In the genomic region with DNA sequence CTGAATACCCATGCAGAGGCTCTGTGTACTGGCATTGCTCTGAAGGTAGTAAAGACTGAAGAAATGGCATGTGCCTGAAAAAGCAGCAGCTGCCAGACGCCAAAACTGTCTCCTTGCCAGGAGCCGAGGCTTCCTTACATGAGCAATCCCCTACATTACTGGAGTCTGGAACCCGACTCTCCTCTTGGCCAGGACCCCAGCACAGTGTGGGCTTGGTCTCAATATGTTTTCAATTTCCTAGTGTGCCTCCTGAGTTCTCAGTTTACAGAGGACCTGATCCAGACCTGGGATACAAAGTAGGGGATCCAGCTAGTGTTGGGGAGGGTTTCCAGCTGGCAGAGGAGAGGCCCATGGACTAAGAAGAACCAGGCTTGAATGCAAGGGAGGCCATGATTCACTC, we compare ENCODE assay signal across 15 mouse cellular contexts.
DNase-seq lines count a peak whose midpoint lies in the region; ATAC-seq and TF ChIP-seq lines count a peak whose summit lies in the region.
"Had no signal": no experiment of that assay in that cellular context is flagged by ENCODE, and none has a peak within 500 bp of the region (broad histone marks: within the 10 kb centered on the region; RNA-seq: fewer than 3 reads in every experiment).

No protein-coding gene starts in this region.

- H3K36me3 ChIP-seq in forebrain, postnatal 0 days (ENCODE audit: insufficient read depth), result no peaks in the 10 kb centered on the region
- H3K36me3 ChIP-seq in forebrain, embryonic 15.5 days, result no peaks in the 10 kb centered on the region
- H3K36me3 ChIP-seq in embryonic facial prominence, embryonic 15.5 days, result no peaks in the 10 kb centered on the region
- H3K36me3 ChIP-seq in limb, embryonic 13.5 days, result no peaks in the 10 kb centered on the region
- H3K36me3 ChIP-seq: liver, embryonic 13.5 days had no signal

- WGBS in forebrain, postnatal 0 days, result 42% methylated on average over 3 of the region's 3 CpGs
- WGBS in forebrain, embryonic 15.5 days, result 62% methylated on average over 3 of the region's 3 CpGs
- 20% methylated on average over 3 of the region's 3 CpGs for WGBS in embryonic facial prominence, embryonic 15.5 days
- 19% methylated on average over 3 of the region's 3 CpGs for WGBS in limb, embryonic 13.5 days

- no peaks in the 10 kb centered on the region for H3K9me3 ChIP-seq in forebrain, postnatal 0 days (ENCODE audit: low read length)
- no peaks in the 10 kb centered on the region for H3K9me3 ChIP-seq in forebrain, embryonic 15.5 days
- H3K9me3 ChIP-seq in embryonic facial prominence, embryonic 15.5 days (replicated peaks), result no peaks in the 10 kb centered on the region
- no peaks in the 10 kb centered on the region for H3K9me3 ChIP-seq in limb, embryonic 13.5 days
- H3K9me3 ChIP-seq: liver, embryonic 13.5 days had no signal

- H3K27ac ChIP-seq in forebrain, postnatal 0 days (ENCODE audit: low read depth, low read length), result no peak overlapping the region
- H3K27ac ChIP-seq in forebrain, embryonic 15.5 days (replicated peaks), result no peak overlapping the region
- no peak overlapping the region for H3K27ac ChIP-seq in embryonic facial prominence, embryonic 15.5 days (replicated peaks)
- no peak overlapping the region for H3K27ac ChIP-seq in limb, embryonic 13.5 days
- H3K27ac ChIP-seq: layer of hippocampus, adult 2 months; liver, embryonic 13.5 days; macrophage had no signal

- H3K27me3 ChIP-seq in forebrain, postnatal 0 days (ENCODE audit: insufficient read depth, low read length), result no peaks in the 10 kb centered on the region
- no peaks in the 10 kb centered on the region for H3K27me3 ChIP-seq in forebrain, embryonic 15.5 days
- H3K27me3 ChIP-seq in embryonic facial prominence, embryonic 15.5 days, result no peaks in the 10 kb centered on the region
- H3K27me3 ChIP-seq in limb, embryonic 13.5 days, result no peaks in the 10 kb centered on the region
- H3K27me3 ChIP-seq: liver, embryonic 13.5 days; Patski had no signal

- no peaks in the 10 kb centered on the region for H3K4me1 ChIP-seq in forebrain, postnatal 0 days (ENCODE audit: insufficient read depth)
- H3K4me1 ChIP-seq in forebrain, embryonic 15.5 days, result no peaks in the 10 kb centered on the region
- peaks cover 17% of the 10 kb centered on the region for H3K4me1 ChIP-seq in embryonic facial prominence, embryonic 15.5 days
- H3K4me1 ChIP-seq in limb, embryonic 13.5 days, result peaks cover 11% of the 10 kb centered on the region
- H3K4me1 ChIP-seq: liver, embryonic 13.5 days had no signal

- DNase-seq in forebrain, postnatal 0 days, result peak; percentile 27
- DNase-seq in brain, adult 2 months (ENCODE audit: low read depth, low spot score), result peak; percentile 64
- no peak for DNase-seq in kidney, postnatal 10 days
- no peak for DNase-seq in liver
- DNase-seq in spleen, postnatal 10 days (ENCODE audit: low spot score in 2 of 2), result no peak
- DNase-seq: adrenal gland, adult 2 months; cerebellum, adult 11-12 months; liver, embryonic 13.5 days had no signal

- ATAC-seq in forebrain, postnatal 0 days, result peak; percentile 51
- no peak; the same call in 1 of the 2 replicates for ATAC-seq in forebrain, embryonic 15.5 days (replicated peaks)
- peak; percentile 89 for ATAC-seq in embryonic facial prominence, embryonic 15.5 days (ENCODE audit: insufficient number of reproducible peaks, low FRiP score, low TSS enrichment, low read depth)
- peak; percentile 91 for ATAC-seq in limb, embryonic 13.5 days (ENCODE audit: low FRiP score, low read depth)
- ATAC-seq: CD4-positive, CD25-positive, alpha-beta regulatory T cell, adult 4 months; Patski had no signal

- H3K4me2 ChIP-seq in forebrain, postnatal 0 days (ENCODE audit: low read depth), result no peak overlapping the region
- H3K4me2 ChIP-seq in forebrain, embryonic 15.5 days (replicated peaks), result no peak overlapping the region
- no peak overlapping the region for H3K4me2 ChIP-seq in embryonic facial prominence, embryonic 15.5 days (replicated peaks)
- H3K4me2 ChIP-seq in limb, embryonic 13.5 days (replicated peaks), result no peak overlapping the region
- H3K4me2 ChIP-seq: liver, embryonic 13.5 days had no signal

- TF ChIP-seq CTCF in forebrain, postnatal 0 days (IDR thresholded peaks at IDR 0.05; ENCODE audit: low read depth), result no peak

- H3K4me3 ChIP-seq in forebrain, postnatal 0 days (ENCODE audit: low read depth, low read length), result no peak overlapping the region
- H3K4me3 ChIP-seq in forebrain, embryonic 15.5 days, result no peak overlapping the region
- no peak overlapping the region for H3K4me3 ChIP-seq in embryonic facial prominence, embryonic 15.5 days (replicated peaks)
- H3K4me3 ChIP-seq in limb, embryonic 13.5 days, result no peak overlapping the region
- H3K4me3 ChIP-seq: layer of hippocampus, adult 2 months; liver, embryonic 13.5 days had no signal

- no peak overlapping the region for H3K9ac ChIP-seq in forebrain, postnatal 0 days
- no peak overlapping the region for H3K9ac ChIP-seq in forebrain, embryonic 15.5 days (replicated peaks)
- no peak overlapping the region for H3K9ac ChIP-seq in embryonic facial prominence, embryonic 15.5 days
- H3K9ac ChIP-seq in limb, embryonic 13.5 days, result no peak overlapping the region
- H3K9ac ChIP-seq: liver, embryonic 13.5 days had no signal

Comparison
In these comparisons a context has a peak if more than half of its experiments do, and no peak if none do; other contexts are left out.
1. DNase-seq: peak in forebrain, postnatal 0 days (single experiment) and brain, adult 2 months (single experiment); none in kidney, postnatal 10 days (single experiment), liver (single experiment) and spleen, postnatal 10 days (0 of 2).